Comparison of ENCODE assay signal across 13 mouse cellular contexts in genomic region chr1:13834860-13835840, GRCm38 (mm10).
DNase-seq lines count a peak whose midpoint lies in the region; ATAC-seq and TF ChIP-seq lines count a peak whose summit lies in the region.
"Had no signal": no experiment of that assay in that cellular context is flagged by ENCODE, and none has a peak within 500 bp of the region (broad histone marks: within the 10 kb centered on the region; RNA-seq: fewer than 3 reads in every experiment).

No protein-coding gene starts in this region.

- intact Hi-C loops in left cerebral cortex, postnatal 4 days (cut with DNase I): no loop called here
- intact Hi-C loops in left cerebral cortex, adult 2 months (cut with DNase I): no loop called here
- intact Hi-C loops in heart, postnatal 36 days (cut with DNase I): no loop called here

- no peak overlapping the region for H3K27ac ChIP-seq in left cerebral cortex, adult 2 months
- H3K27ac ChIP-seq in hindbrain, embryonic 14.5 days: peak overlapping the region; percentile 43; the same call in 1 of the 2 replicates
- no peak overlapping the region for H3K27ac ChIP-seq in midbrain, embryonic 12.5 days (replicated peaks)
- no peak overlapping the region for H3K27ac ChIP-seq in neural tube, embryonic 15.5 days (replicated peaks)

- no peak for TF ChIP-seq POLR2A in lung, adult 2 months (IDR thresholded peaks at IDR 0.05; ENCODE audit: borderline replicate concordance, extremely low read depth, low read depth, low read length)

- no peak for TF ChIP-seq CTCF in left cerebral cortex, adult 2 months (IDR thresholded peaks at IDR 0.05)
- no peak for TF ChIP-seq CTCF in lung, adult 2 months (IDR thresholded peaks at IDR 0.05; ENCODE audit: insufficient read depth, low read length)

- H3K36me3 ChIP-seq in hindbrain, embryonic 14.5 days (replicated peaks; ENCODE audit: control insufficient read depth, insufficient read depth): no peaks in the 10 kb centered on the region
- H3K36me3 ChIP-seq in midbrain, embryonic 12.5 days: no peaks in the 10 kb centered on the region
- no peaks in the 10 kb centered on the region for H3K36me3 ChIP-seq in neural tube, embryonic 15.5 days

- no peaks in the 10 kb centered on the region for H3K27me3 ChIP-seq in hindbrain, embryonic 14.5 days (ENCODE audit: control insufficient read depth, insufficient read depth, low read length)
- H3K27me3 ChIP-seq in midbrain, embryonic 12.5 days: peaks cover 10% of the 10 kb centered on the region
- no peaks in the 10 kb centered on the region for H3K27me3 ChIP-seq in neural tube, embryonic 15.5 days (replicated peaks)

- WGBS in hindbrain, embryonic 14.5 days: 41% methylated on average over 12 of the region's 12 CpGs
- WGBS in midbrain, embryonic 12.5 days: 56% methylated on average over 12 of the region's 12 CpGs
- 62% methylated on average over 12 of the region's 12 CpGs for WGBS in neural tube, embryonic 15.5 days
- WGBS in lung, adult 2 months: 76% methylated on average over 12 of the region's 12 CpGs

- no peak overlapping the region for H3K9ac ChIP-seq in hindbrain, embryonic 14.5 days
- H3K9ac ChIP-seq in midbrain, embryonic 12.5 days (replicated peaks): no peak overlapping the region
- no peak overlapping the region for H3K9ac ChIP-seq in neural tube, embryonic 15.5 days (replicated peaks)

- H3K4me2 ChIP-seq in hindbrain, embryonic 14.5 days (replicated peaks): no peak overlapping the region; the same call in 1 of the 2 replicates
- no peak overlapping the region for H3K4me2 ChIP-seq in midbrain, embryonic 12.5 days (replicated peaks)
- H3K4me2 ChIP-seq in neural tube, embryonic 15.5 days: no peak overlapping the region

- H3K4me1 ChIP-seq in hindbrain, embryonic 14.5 days (replicated peaks; ENCODE audit: control insufficient read depth, insufficient read depth, low read length): peaks cover 8% of the 10 kb centered on the region; the same call in 1 of the 2 replicates
- H3K4me1 ChIP-seq in midbrain, embryonic 12.5 days: 0 out of 2 replicates have a peak, but pooled peaks cover 5% of the 10 kb centered on the region
- peaks cover 7% of the 10 kb centered on the region; the same call in 1 of the 2 replicates for H3K4me1 ChIP-seq in neural tube, embryonic 15.5 days
- no peaks in the 10 kb centered on the region for H3K4me1 ChIP-seq in lung, adult 2 months (ENCODE audit: control insufficient read depth, insufficient read depth, low read length)

- H3K4me3 ChIP-seq in left cerebral cortex, adult 2 months: no peak overlapping the region
- no peak overlapping the region for H3K4me3 ChIP-seq in hindbrain, embryonic 14.5 days (replicated peaks; ENCODE audit: low read length)
- H3K4me3 ChIP-seq in midbrain, embryonic 12.5 days: no peak overlapping the region
- H3K4me3 ChIP-seq in neural tube, embryonic 15.5 days (replicated peaks): no peak overlapping the region
- no peak overlapping the region for H3K4me3 ChIP-seq in lung, adult 2 months (replicated peaks; ENCODE audit: extremely low read depth, low read depth, low read length)

- DNase-seq in left cerebral cortex, postnatal 4 days: peak; percentile 6
- DNase-seq in left cerebral cortex, adult 2 months (ENCODE audit: extremely low spot score in 1 of 2, low spot score in 2 of 2): no peak
- DNase-seq in hindbrain, embryonic 14.5 days (ENCODE audit: low spot score): peak; percentile 57
- no peak for DNase-seq in heart, postnatal 36 days
- DNase-seq in lung, adult 2 months: no peak
- DNase-seq in gastrocnemius, adult 8-10 months (ENCODE audit: low spot score in 2 of 2): no peak
- DNase-seq: cerebellum, postnatal 14 days; heart, postnatal 10 days; kidney, adult 2 months; layer of hippocampus, adult 9-11 months; thymus, postnatal 25 days had no signal

- H3K9me3 ChIP-seq in hindbrain, embryonic 14.5 days (ENCODE audit: control insufficient read depth, low read length): no peaks in the 10 kb centered on the region
- no peaks in the 10 kb centered on the region for H3K9me3 ChIP-seq in midbrain, embryonic 12.5 days
- no peaks in the 10 kb centered on the region for H3K9me3 ChIP-seq in neural tube, embryonic 15.5 days (replicated peaks)

- ATAC-seq in hindbrain, embryonic 14.5 days (ENCODE audit: low FRiP score): peak; percentile 71
- peak; percentile 73 for ATAC-seq in midbrain, embryonic 12.5 days (ENCODE audit: low FRiP score, low read depth)
- ATAC-seq in neural tube, embryonic 15.5 days (ENCODE audit: low FRiP score): peak; percentile 20; the same call in 1 of the 2 replicates

Comparison
In these comparisons a context has a peak if more than half of its experiments do, and no peak if none do; other contexts are left out.
1. DNase-seq: peak in left cerebral cortex, postnatal 4 days (single experiment) and hindbrain, embryonic 14.5 days (single experiment); none in left cerebral cortex, adult 2 months (0 of 2), heart, postnatal 36 days (0 of 2), lung, adult 2 months (single experiment) and gastrocnemius, adult 8-10 months (0 of 2).
2. ATAC-seq: peak in every context shown above with its lines; median percentile 73 in midbrain, embryonic 12.5 days; 71 in hindbrain, embryonic 14.5 days; 20 in neural tube, embryonic 15.5 days.